Mouse (Mus musculus) ovary, postnatal 10 days (tissue): ENCODE results near the gene Ptprb.

ENCODE experiments used
- DNase-seq: peaks from one replicate; pipeline ENCODE4 v3.0.0; 2022; ENCODE audit warnings: low spot score

Gene Ptprb

DNA sequence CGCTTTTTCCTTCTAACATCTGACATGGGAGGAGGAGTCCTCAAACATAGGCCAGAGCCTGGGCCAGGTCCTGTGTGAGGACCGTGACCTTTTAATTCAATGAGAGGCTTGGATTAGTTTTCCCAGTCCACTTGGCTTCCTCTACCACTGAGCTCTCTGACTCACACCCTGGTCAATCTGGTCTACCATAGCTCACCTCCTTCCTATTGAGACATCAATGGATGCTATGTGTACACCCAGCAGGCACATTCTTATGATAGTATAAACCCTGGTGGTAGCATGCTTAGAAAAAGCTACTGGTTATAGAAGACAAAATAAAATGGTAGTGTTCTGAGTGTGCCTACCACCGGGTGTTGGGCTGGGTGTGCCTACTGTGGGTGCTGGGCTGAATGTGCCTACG, 21.1 kb downstream of the Ptprb start:
- no peak for DNase-seq

- DNase-seq: no peak
Observed at GRCm38 (mm10) chr10:116297854-116298253, 22.5 kb downstream of the Ptprb start.

DNA sequence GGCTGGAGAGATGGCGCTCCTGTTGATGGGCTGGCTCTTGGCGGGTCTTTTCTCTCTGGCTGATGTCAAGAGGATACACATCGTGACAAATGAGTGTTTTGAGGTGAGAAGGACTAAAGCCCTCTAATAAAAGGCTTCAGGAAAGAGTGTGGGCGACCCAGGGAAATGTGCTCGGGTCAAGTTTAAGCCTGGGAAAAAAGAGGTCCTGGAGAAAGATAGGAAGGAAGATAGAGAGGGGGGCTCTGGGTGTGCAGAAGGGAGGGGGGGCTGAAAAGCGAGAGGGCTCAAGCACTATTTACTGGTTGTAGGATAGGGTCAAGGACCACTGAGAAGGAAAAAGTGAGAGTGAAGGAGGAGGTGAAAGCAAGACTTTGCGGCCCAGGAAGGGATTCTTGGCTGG, 25.5 kb downstream of the Ptprb start:
- DNase-seq: no peak

- DNase-seq: no peak
Observed at GRCm38 (mm10) chr10:116301258-116301657, 25.9 kb downstream of the Ptprb start.

DNA sequence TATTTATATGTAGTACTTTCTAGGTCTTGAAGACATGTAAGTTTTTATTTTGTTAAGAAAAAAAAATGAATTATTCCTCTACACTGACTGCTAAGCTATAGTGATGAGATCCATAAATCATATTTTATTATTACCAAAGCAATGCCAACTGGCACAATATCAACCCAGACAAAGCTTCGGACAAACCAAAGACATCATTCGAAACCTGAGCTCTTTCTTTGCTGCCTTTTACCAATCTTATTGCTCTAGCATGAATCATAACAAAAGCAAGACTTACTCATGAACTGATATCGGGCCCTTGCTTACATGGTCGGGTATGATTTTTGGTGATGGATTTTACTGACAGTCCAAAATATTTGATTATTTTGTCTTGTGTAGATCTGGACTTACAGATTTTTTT, 29.0 kb downstream of the Ptprb start:
- DNase-seq: no peak

GRCm38 (mm10) chr10:116309460-116309859, 34.1 kb downstream of the Ptprb start:
- no peak for DNase-seq

DNA sequence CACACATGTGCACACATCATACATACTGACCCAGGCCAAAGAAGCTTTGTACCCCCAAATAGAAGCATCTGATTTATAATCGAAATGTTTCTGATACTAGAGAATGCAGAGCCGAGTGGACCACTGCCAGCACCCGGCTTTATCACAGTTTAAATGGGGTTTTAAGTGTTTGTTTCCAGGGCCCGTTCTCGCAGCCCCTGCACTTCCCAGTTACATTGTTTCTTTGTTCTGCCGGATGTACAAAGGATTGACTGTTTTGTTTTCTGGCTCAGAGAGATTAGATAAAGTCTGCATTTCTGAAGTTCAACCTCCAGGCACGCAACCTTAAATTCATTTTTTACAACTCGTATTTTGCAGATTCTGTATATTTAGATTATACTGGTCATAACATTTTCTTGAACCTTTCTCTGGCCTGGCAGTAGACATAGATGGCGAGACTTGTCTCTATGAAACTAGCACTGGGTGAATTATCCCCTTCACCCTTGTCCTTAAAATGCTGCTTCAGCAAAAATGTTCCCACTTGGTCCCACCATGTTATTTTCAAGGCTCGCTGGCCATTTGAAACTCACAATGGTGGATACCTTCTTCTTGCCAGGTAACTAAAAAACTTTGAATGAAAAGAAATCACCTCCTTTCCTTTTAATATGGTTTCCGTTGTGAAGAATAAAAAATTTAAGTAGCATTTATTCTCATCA, 35.3 kb downstream of the Ptprb start:
- DNase-seq: no peak

GRCm38 (mm10) chr10:116319246-116319645, 43.9 kb downstream of the Ptprb start:
- peak; percentile 50 for DNase-seq

GRCm38 (mm10) chr10:116329086-116329485, 53.8 kb downstream of the Ptprb start:
- no peak for DNase-seq

GRCm38 (mm10) chr10:116330458-116330857, 55.1 kb downstream of the Ptprb start:
- DNase-seq: peak; percentile 41

DNA sequence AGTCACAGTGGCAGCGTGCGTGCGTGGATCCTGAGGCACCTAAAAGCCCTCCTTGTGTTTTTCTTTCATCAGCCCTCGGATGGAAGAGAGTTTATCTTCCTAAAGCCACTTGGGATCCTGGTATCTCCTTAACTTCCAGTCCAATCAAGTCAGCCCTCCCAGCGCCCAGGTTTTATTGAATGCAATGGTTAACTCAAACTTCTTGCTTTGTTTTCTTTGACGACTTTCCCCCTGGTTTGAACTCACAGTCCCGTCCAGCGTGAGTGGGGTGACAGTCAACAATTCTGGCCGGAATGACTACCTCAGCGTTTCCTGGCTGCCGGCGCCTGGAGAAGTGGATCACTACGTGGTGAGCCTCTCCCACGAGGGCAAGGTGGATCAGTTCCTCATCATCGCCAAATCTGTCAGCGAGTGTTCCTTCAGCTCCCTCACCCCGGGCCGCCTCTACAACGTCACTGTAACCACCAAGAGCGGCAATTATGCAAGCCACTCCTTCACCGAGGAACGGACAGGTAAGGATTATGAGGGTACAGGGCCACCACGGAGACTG, 55.7 kb downstream of the Ptprb start:
- no peak for DNase-seq

DNA sequence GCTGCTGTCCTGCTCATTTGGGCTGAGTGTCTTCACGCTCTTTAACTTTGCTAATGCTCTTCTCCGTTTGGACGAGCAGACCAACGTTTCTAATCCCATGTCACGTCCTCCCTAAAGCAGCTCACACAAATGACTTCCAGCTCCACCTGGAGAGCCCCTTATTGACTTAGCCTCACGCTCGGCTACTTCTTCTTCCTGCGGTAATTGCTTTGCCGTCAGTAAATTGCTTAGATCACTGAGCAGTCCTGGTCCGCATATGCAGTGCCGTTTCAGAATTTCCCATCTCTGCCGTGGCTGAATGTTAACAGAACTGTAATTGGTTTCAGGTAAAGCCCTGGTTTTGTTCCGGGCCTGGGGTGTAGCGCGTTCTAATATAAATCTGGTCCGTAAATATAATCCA, 58.3 kb downstream of the Ptprb start:
- no peak for DNase-seq

DNA sequence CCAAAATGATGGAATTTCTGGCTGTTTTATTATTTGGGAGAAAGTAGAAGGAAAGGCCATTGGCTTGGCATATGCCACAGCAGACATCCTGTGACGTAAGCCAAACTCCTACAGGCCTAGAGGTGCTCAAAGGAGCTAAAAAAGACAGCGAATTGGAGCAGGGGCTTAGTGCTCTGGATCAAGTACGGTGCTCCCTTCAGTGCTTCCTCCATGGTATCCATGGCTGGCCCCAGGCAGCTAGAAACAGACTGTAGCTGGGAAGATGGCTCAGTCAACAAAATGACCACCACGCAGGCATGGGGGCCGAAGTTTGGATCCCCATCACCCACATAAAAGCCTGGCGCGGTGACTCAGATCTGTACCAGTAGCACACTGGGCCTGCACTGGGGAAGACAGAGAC, 58.8 kb downstream of the Ptprb start:
- DNase-seq: no peak

DNA sequence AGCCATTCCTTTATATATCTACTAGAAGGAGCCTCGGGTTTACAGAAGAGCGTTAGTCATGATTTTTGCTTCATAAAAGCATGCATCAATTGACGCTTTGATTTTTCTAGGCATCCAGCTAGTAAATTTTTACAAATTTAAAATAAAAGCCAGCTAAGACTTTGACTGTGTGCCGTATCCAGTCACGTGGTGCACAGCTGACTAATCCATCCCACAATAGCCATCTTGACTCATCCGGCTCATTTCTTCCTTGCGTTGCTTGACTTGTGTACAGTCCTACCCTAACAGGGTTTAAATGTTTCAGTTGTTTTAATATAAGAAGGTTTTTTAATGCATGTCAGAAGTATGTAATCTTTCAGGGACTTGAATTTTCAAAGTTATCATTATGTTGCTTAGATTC, 60.0 kb downstream of the Ptprb start:
- DNase-seq: no peak

DNA sequence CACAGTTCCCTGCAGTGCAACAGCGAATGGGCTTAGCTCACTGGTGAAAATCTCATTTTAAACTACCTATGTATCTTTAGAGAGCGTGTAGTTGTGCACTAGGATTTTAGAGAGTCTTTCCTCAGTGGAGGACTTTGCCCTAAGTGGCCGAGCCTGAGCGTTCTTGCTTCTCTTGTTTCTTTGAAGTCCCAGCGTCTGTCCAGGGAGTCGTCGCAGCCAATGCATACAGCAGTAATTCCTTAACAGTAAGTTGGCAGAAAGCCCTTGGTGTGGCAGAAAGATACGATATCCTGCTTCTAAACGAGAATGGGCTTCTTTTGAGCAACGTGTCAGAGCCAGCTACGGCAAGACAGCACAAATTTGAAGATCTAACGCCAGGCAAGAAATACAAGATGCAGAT, 65.9 kb downstream of the Ptprb start:
- no peak for DNase-seq

DNA sequence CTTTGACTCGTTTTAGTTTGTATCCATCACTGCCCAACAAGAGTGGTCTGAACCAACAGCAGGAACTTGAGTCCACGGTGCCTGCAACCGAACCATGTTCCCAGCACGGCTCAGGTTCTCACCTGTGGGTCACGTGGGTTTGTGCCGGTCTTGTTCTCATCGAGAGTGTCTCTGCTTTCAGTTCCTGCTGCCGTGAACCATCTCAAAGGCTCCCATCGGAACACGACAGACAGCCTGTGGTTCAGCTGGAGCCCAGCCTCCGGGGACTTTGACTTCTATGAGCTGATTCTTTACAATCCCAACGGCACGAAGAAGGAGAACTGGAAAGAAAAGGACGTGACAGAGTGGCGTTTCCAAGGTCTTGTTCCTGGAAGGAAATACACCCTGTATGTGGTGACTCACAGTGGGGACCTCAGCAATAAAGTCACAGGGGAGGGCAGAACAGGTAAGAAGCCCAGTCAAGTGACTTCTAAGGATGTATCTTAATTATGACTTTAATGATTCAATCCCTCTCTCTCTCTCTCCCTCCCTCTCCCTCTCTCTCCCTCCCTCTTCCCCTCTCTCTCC, 71.4 kb downstream of the Ptprb start:
- no peak for DNase-seq

DNA sequence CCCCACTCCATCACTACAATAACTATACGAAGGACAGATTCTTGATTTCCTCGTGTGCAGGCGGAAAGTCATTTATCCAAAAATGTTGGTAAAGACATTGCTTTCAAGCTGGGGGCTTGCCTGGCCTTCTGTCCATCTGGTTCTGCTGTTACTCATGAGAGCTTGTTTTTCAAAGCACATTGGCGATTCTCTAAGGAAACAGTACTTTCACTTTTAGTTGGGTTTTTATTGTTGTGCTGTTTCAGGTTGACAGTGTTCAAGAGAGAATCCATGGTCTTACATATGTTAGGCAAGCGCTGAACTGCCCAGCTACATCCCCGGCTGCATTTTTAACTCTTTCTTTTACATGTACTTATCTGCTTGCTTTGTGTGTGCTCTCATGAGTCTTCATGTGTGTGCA, 73.7 kb downstream of the Ptprb start:
- no peak for DNase-seq

DNA sequence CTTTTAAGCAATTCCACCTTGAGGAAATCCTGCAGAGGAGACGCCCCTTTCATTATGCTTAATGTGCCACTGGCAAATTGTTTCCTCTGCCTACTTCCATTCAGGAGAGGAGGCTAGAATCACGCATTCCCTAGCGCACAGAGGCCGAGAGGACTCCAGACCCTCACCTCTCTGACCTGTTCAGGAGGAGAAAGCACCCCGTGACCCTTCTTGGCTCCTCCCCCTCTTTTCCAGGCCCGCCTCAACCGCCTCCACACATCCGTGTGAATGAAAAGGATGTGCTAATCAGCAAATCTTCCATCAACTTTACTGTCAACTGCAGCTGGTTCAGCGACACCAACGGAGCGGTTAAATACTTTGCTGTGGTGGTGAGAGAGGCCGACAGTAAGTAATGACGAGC, 75.2 kb downstream of the Ptprb start:
- DNase-seq: no peak

DNA sequence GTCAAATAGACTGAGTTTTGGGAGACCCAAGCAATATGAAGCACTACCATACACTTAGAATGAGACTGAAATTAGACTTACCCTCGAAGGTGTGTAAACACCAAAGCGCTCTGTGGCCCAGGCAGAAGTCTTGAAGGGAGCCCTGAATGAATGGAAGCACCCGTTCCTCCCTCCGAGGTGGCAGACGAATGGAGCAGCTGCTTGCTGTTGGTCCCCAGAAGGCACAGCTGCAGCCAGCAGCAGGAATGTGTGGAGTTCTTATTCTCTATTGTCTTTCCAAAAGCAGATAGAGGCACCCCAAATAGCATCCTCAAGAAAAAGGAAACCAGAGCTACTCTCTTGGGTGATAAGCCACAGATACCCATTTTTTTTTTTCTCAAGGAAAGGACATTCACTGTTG, 79.0 kb downstream of the Ptprb start:
- no peak for DNase-seq

GRCm38 (mm10) chr10:116362181-116362580, 86.9 kb downstream of the Ptprb start:
- no peak for DNase-seq

- DNase-seq: no peak
Observed at GRCm38 (mm10) chr10:116362645-116363044, 87.3 kb downstream of the Ptprb start.

- DNase-seq: no peak
Observed at GRCm38 (mm10) chr10:116364759-116365158, 89.4 kb downstream of the Ptprb start.

GRCm38 (mm10) chr10:116370991-116371725, 95.8 kb downstream of the Ptprb start:
- DNase-seq: no peak
